Mouse (Mus musculus): ENCODE measurements around the gene Pck1. TPM values are rescaled to one million over a fixed set of nuclear protein-coding genes. Genes with fewer than 3 reads are reported as not detected.

The Pck1 gene
- polyA plus RNA-seq, 2 experiments from 2014 or later, result not detected

DNA sequence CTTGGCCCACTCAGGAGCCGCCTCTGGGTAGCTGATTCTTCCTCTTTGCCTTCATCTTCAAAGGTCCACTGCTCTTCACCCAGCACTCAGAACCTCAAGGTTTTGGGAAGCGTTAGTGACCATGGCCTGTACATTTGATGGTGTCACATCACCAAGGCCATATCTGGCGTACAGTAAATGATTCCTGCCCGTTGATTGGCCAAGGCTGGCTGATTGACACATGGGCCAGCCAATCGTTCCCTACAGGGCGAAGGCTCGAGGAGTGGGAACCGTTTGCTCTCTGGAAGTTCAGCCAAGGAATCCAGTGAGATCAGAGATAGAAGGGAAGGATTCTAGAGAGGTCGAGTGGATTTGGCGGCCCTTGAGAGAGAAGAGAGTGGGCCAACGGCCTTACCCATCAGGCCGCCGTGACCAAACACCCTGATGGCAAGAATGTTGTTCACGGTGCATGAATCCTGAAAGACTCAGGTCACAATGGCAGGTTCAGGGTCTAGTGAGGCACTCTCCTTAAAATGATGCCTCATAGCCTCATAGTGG, 52.8 kb downstream of the Pck1 start:
- no peak for ATAC-seq

GRCm38 (mm10) chr2:173207051-173207450, 54.2 kb downstream of the Pck1 start:
- ATAC-seq, result no peak

Other genes starting within 250 kb of the Pck1 start
- gene Bmp7, start 212.7 kb upstream of the Pck1 start, polyA plus RNA-seq (2017; shearing (Covaris generic)), result 10 to 100 TPM; 11.6 to 18.9 TPM
- gene Spo11, start 175.3 kb upstream of the Pck1 start, polyA plus RNA-seq (2017; shearing (Covaris generic)), result 1 to 10 TPM; 3.3 to 3.8 TPM
- 10 to 100 TPM; 44.2 to 44.5 TPM for gene Rae1, start 152.9 kb upstream of the Pck1 start, polyA plus RNA-seq (2017; shearing (Covaris generic))
- gene Rbm38, start 132.6 kb upstream of the Pck1 start, polyA plus RNA-seq (2017; shearing (Covaris generic)), result 100 to 1,000 TPM; 154 to 194 TPM
- gene Ctcfl, start 33.5 kb upstream of the Pck1 start, polyA plus RNA-seq (2017; shearing (Covaris generic)), result not detected
- gene Zbp1, start 65.9 kb downstream of the Pck1 start, polyA plus RNA-seq (2017; shearing (Covaris generic)), result 100 to 1,000 TPM in 1 of 2 experiments, 10 to 100 TPM in 1; 85.2 to 140 TPM
- gene Pmepa1, start 123.5 kb downstream of the Pck1 start, polyA plus RNA-seq (2017; shearing (Covaris generic)), result 10 to 100 TPM; 10.4 to 12.7 TPM

Data from CD4-positive, CD25-positive, alpha-beta regulatory T cell, adult 4 months (primary cell).